Mouse (Mus musculus): Measurements from ENCODE around the gene Mrpl10. TPM values are rescaled to one million over a fixed set of nuclear protein-coding genes. Genes with fewer than 3 reads are reported as not detected.
A peak's percentile ranks its signal among the peaks of the same experiment; 100 is the strongest.

Mrpl10 gene
- polyA plus RNA-seq, 1 experiment from 2014 or later, result 56.3 TPM

DNA sequence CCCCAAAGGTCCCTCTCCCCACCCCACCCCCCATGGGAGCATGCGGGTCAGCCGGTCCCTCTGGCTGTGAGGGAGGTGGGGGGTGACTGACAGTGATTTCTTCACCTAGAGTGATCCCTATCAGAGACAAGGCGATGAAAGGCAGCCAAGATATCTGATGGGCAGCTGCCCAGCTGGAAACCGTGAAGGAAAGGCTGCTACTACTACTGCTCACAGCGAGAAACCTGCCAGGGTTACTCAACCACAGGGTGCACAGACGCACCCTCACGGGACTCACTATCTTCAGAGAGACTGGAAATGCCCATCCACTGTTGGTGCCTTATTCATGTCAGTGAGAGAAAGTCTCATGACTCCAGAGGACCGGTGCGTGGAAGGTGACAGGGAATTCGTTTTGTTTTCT, 16.4 kb upstream of the Mrpl10 start:
- 51% methylated on average over 10 of the region's 10 CpGs for WGBS
- Histone ChIP-seq H3K4me1 (replicated peaks; ENCODE audit: control insufficient read depth, insufficient read depth) (0 out of 2 replicates have a peak, but pooled peaks cover 8% of the 10 kb centered on the region), H3K27me3 (ENCODE audit: control insufficient read depth, insufficient read depth, low read length) (no peaks in the 10 kb centered on the region; the same call in 1 of the 2 replicates), H3K9ac (ENCODE audit: low read length) (no peak overlapping the region), H3K4me2 (replicated peaks; ENCODE audit: low read depth) (no peak overlapping the region), H3K36me3 (ENCODE audit: control insufficient read depth, insufficient read depth, low read length) (no peaks in the 10 kb centered on the region), H3K27ac (replicated peaks) (peak overlapping the region; percentile 81; the same call in 1 of the 2 replicates), H3K4me3 (ENCODE audit: low read depth, low read length) (no peak overlapping the region), H3K9me3 (ENCODE audit: control insufficient read depth, low read length) (no peaks in the 10 kb centered on the region)
- ATAC-seq (ENCODE audit: low FRiP score, low TSS enrichment) (no peak), DNase-seq (ENCODE audit: low spot score) (no peak)
- no peak for TF ChIP-seq CTCF (IDR thresholded peaks at IDR 0.05; ENCODE audit: low read depth)
- TF ChIP-seq EP300 (optimal IDR thresholded peaks at IDR 0.05), result no peak

DNA sequence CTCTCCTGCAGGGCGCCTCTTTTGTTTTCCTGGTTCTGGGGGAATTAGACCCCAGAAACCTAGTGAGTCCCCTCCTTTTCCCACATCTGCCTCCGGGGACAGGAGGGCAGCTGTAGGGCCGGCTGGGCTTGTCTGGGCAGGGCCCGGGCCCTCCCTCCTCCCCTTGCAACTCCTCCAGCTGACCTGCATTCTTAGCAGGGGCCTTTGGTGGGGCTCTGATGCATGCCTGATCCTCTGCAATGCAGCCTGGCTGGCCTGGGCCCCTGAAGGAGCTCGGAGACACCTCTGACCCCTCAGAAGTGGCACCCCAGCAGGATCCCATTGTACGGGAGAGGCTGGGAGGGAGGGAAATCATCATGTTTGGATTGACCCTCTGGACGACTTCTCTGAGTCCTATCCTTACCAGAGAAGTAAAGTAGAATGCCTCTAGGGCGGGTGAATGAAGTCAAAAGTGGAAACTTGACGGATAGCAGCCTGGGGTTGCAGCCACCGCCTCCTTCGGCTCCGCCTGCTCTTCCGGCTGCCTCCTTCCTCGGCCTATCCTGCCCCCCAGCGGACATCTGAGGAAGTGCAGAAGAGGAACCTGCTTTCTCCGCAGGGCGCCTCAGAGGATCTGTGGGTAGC, 15.5 kb upstream of the Mrpl10 start:
- Histone ChIP-seq H3K4me1 (replicated peaks; ENCODE audit: control insufficient read depth, insufficient read depth) (0 out of 2 replicates have a peak, but pooled peaks cover 8% of the 10 kb centered on the region), H3K9ac (ENCODE audit: low read length) (peak overlapping the region; percentile 57), H3K4me3 (ENCODE audit: low read depth, low read length) (peak overlapping the region; percentile 23), H3K36me3 (ENCODE audit: control insufficient read depth, insufficient read depth, low read length) (no peaks in the 10 kb centered on the region), H3K27ac (replicated peaks) (peak overlapping the region; percentile 81), H3K4me2 (replicated peaks; ENCODE audit: low read depth) (peak overlapping the region; percentile 55), H3K27me3 (ENCODE audit: control insufficient read depth, insufficient read depth, low read length) (no peaks in the 10 kb centered on the region; the same call in 1 of the 2 replicates), H3K9me3 (ENCODE audit: control insufficient read depth, low read length) (no peaks in the 10 kb centered on the region)
- peak; percentile 39 for ATAC-seq (ENCODE audit: low FRiP score, low TSS enrichment)
- WGBS, result 5% methylated on average over 17 of the region's 17 CpGs
- TF ChIP-seq CTCF (IDR thresholded peaks at IDR 0.05; ENCODE audit: low read depth), result peak; percentile 98
- no peak for TF ChIP-seq EP300 (optimal IDR thresholded peaks at IDR 0.05)
- peak; percentile 89 for DNase-seq (ENCODE audit: low spot score)

DNA sequence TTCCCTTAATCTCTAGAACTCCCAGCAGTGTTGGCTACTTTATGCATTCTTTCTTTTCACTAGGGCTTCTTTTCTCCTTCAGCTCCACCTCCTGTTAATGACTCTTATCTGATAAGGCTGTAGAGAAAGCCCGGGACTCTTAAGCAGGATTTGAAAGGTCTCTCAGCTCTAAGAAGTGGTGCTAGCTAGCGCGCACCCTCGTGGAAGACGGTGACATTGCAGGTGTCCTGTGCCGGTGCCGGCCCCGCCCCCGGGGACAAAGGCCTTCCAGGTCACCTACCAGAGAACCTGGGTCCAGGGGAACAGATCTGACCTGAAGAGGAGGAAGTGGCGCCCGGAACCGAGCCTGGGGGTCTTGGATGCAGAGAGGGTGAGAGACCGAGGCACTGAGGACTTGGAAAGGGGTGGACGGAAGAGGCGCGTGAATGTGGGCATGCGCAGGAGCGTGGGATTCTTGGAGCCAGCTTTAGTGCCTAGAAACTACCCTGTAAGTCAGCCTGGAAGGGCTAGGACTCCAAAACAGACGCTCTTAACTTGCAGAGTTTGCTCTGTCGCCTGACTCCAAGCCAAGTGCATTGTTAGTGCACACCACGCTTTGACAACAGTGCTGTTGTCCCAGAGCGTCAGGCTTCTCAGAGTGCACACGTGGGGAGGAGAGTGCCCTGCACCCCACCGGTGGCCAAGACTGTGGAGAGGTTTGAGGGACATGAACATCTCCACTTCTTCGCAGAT, 11.5 kb upstream of the Mrpl10 start, which contains the start of gene Scrn2:
Gene Scrn2, plus strand, starts transcription at position 253 of the 732 bp plus-strand sequence.
- H3K27ac ChIP-seq (replicated peaks), result peak within 1 kb of the TSS; percentile 74
- under 1% methylated on average over 25 of the region's 25 CpGs for WGBS
- peak within 1 kb of the TSS; percentile 80 for H3K4me2 ChIP-seq (replicated peaks; ENCODE audit: low read depth)
- H3K36me3 ChIP-seq (ENCODE audit: control insufficient read depth, insufficient read depth, low read length), result no peaks in the 10 kb centered on the region
- TF ChIP-seq CTCF (IDR thresholded peaks at IDR 0.05; ENCODE audit: low read depth) (peak; percentile 95), EP300 (optimal IDR thresholded peaks at IDR 0.05) (no peak)
- DNase-seq (ENCODE audit: low spot score) (peak; percentile 94), ATAC-seq (ENCODE audit: low FRiP score, low TSS enrichment) (peak; percentile 76)
- no peaks in the 10 kb centered on the region for H3K27me3 ChIP-seq (ENCODE audit: control insufficient read depth, insufficient read depth, low read length)
- peak within 1 kb of the TSS; percentile 73 for H3K4me3 ChIP-seq (ENCODE audit: low read depth, low read length)
- 0 out of 2 replicates have a peak, but pooled peaks cover 6% of the 10 kb centered on the region for H3K4me1 ChIP-seq (replicated peaks; ENCODE audit: control insufficient read depth, insufficient read depth)
- no peaks in the 10 kb centered on the region for H3K9me3 ChIP-seq (ENCODE audit: control insufficient read depth, low read length)
- peak within 1 kb of the TSS; percentile 69 for H3K9ac ChIP-seq (ENCODE audit: low read length)

- Histone ChIP-seq H3K9ac (ENCODE audit: low read length) (peak overlapping the region; percentile 69), H3K4me1 (replicated peaks; ENCODE audit: control insufficient read depth, insufficient read depth) (0 out of 2 replicates have a peak, but pooled peaks cover 5% of the 10 kb centered on the region), H3K27ac (replicated peaks) (peak overlapping the region; percentile 74), H3K27me3 (ENCODE audit: control insufficient read depth, insufficient read depth, low read length) (no peaks in the 10 kb centered on the region), H3K9me3 (ENCODE audit: control insufficient read depth, low read length) (no peaks in the 10 kb centered on the region), H3K36me3 (ENCODE audit: control insufficient read depth, insufficient read depth, low read length) (no peaks in the 10 kb centered on the region), H3K4me2 (replicated peaks; ENCODE audit: low read depth) (peak overlapping the region; percentile 80), H3K4me3 (ENCODE audit: low read depth, low read length) (peak overlapping the region; percentile 73)
- no peak for ATAC-seq (ENCODE audit: low FRiP score, low TSS enrichment)
- 14% methylated on average over 15 of the region's 15 CpGs for WGBS
- DNase-seq (ENCODE audit: low spot score), result no peak
- TF ChIP-seq EP300 (optimal IDR thresholded peaks at IDR 0.05) (no peak), CTCF (IDR thresholded peaks at IDR 0.05; ENCODE audit: low read depth) (no peak)
Measured at GRCm38 (mm10) chr11:97030426-97030825, 10.9 kb upstream of the Mrpl10 start.

DNA sequence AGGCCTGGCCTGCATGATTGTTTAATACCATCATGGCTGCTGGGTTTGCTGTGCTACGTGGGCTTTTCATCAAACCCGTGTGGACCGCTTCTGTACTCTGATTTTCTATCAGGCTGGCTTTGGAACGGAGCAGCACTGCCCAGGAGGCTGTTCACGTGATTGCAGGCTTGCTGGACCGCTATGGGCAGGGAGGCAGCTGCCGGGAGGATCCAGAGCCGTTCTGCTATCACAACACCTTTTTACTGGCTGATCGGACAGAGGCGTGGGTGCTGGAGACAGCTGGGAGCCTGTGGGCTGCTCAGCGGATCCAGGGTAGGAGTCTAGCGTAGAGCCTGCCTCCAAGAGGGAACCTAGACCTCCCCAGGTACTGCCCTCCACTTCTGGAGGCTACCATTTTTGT, 9.4 kb upstream of the Mrpl10 start:
- no peak for TF ChIP-seq EP300 (optimal IDR thresholded peaks at IDR 0.05)
- TF ChIP-seq CTCF (IDR thresholded peaks at IDR 0.05; ENCODE audit: low read depth), result no peak
- Histone ChIP-seq H3K4me3 (ENCODE audit: low read depth, low read length) (no peak overlapping the region), H3K9ac (ENCODE audit: low read length) (no peak overlapping the region), H3K27ac (replicated peaks) (no peak overlapping the region), H3K4me1 (replicated peaks; ENCODE audit: control insufficient read depth, insufficient read depth) (no peaks in the 10 kb centered on the region), H3K36me3 (ENCODE audit: control insufficient read depth, insufficient read depth, low read length) (no peaks in the 10 kb centered on the region), H3K27me3 (ENCODE audit: control insufficient read depth, insufficient read depth, low read length) (no peaks in the 10 kb centered on the region), H3K9me3 (ENCODE audit: control insufficient read depth, low read length) (no peaks in the 10 kb centered on the region), H3K4me2 (replicated peaks; ENCODE audit: low read depth) (no peak overlapping the region)
- DNase-seq (ENCODE audit: low spot score) (no peak), ATAC-seq (ENCODE audit: low FRiP score, low TSS enrichment) (no peak)
- WGBS, result 74% methylated on average over 12 of the region's 12 CpGs

DNA sequence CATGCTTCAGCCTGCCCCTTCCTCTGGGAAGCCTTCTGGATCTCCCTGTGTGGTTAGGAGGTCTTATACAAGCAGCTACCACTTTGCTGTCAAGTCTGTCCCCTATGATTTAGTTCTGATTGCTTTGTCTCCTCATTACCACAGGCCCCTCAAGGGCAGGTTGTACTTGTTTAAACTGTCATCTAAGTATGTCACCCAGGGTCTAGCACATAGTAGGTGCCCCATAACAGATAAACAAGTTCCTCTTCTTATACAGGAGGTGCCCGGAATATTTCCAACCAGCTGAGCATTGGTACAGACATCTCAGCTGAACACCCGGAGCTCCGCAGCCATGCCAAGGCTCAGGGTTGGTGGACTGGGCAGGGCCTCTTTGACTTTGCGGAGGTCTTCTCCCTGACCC, 8.9 kb upstream of the Mrpl10 start:
- ATAC-seq (ENCODE audit: low FRiP score, low TSS enrichment) (no peak), DNase-seq (ENCODE audit: low spot score) (no peak)
- Histone ChIP-seq H3K36me3 (ENCODE audit: control insufficient read depth, insufficient read depth, low read length) (no peaks in the 10 kb centered on the region), H3K4me1 (replicated peaks; ENCODE audit: control insufficient read depth, insufficient read depth) (no peaks in the 10 kb centered on the region), H3K4me3 (ENCODE audit: low read depth, low read length) (no peak overlapping the region), H3K27ac (replicated peaks) (no peak overlapping the region), H3K9me3 (ENCODE audit: control insufficient read depth, low read length) (no peaks in the 10 kb centered on the region), H3K9ac (ENCODE audit: low read length) (no peak overlapping the region), H3K4me2 (replicated peaks; ENCODE audit: low read depth) (no peak overlapping the region), H3K27me3 (ENCODE audit: control insufficient read depth, insufficient read depth, low read length) (no peaks in the 10 kb centered on the region)
- TF ChIP-seq CTCF (IDR thresholded peaks at IDR 0.05; ENCODE audit: low read depth) (no peak), EP300 (optimal IDR thresholded peaks at IDR 0.05) (no peak)
- 94% methylated on average over 4 of the region's 4 CpGs for WGBS
